Mouse (Mus musculus): ENCODE data around the gene Rxfp4.

- no peak for TF ChIP-seq POLR2A (IDR thresholded peaks at IDR 0.05; ENCODE audit: low read depth, low read length)
- no peak for TF ChIP-seq CTCF (conservative IDR thresholded peaks at IDR 0.05; ENCODE audit: insufficient read depth, insufficient read length, low read depth, low read length)
These were observed 48.1 kb downstream of the Rxfp4 start for GRCm38 (mm10) chr3:88604863-88605262.

Data from kidney, adult 2 months (tissue).